Mouse (Mus musculus) myocyte (in vitro differentiated cells): ENCODE measurements around the gene Dysf. TPM values are rescaled to one million over a fixed set of nuclear protein-coding genes. Genes with fewer than 3 reads are reported as not detected.

Source experiments
- H3K27me3 ChIP-seq: one replicate; pipeline ENCODE4 v1.6.1; 2011; ENCODE audit not compliant: control insufficient read depth, insufficient read depth, insufficient read length
- H3K36me3 ChIP-seq: one replicate; pipeline ENCODE4 v1.6.1; 2011; ENCODE audit not compliant: control insufficient read depth, insufficient read depth
- H3K4me2 ChIP-seq: one replicate; pipeline ENCODE4 v1.6.1; 2011; ENCODE audit warnings: low read depth, control low read depth
- H3K4me3 ChIP-seq: one replicate; pipeline ENCODE4 v1.5.1; 2011; ENCODE audit warnings: mild to moderate bottlenecking, control low read depth, moderate library complexity
- H3K79me2 ChIP-seq: one replicate; pipeline ENCODE4 v1.6.1; 2011; ENCODE audit not compliant: control insufficient read depth, insufficient read depth
- H3ac ChIP-seq: one replicate; pipeline ENCODE4 v1.6.1; 2011; ENCODE audit not compliant: control insufficient read depth, insufficient read length
- CEBPB ChIP-seq: IDR thresholded peaks from 2 replicates; pipeline ENCODE4 v1.6.1; 2011; ENCODE audit warnings: mild to moderate bottlenecking, moderate library complexity; ENCODE audit not compliant: poor library complexity, insufficient read depth, severe bottlenecking
- E2F4 ChIP-seq: IDR thresholded peaks from one replicate; pipeline ENCODE4 v1.6.1; 2011; ENCODE audit warnings: mild to moderate bottlenecking, control low read depth, moderate library complexity; ENCODE audit not compliant: insufficient read depth
- MAX ChIP-seq: IDR thresholded peaks from one replicate; pipeline ENCODE4 v1.6.1; 2011; ENCODE audit warnings: low read depth, mild to moderate bottlenecking, control low read depth
- MYOD1 ChIP-seq, 3 experiments: IDR thresholded peaks; one replicate each; pipeline ENCODE4 v1.6.1; 2011; ENCODE audit warnings: control low read depth in 2 of 3, low read depth in 2 of 3, mild to moderate bottlenecking in 2 of 3, moderate library complexity in 1 of 3; ENCODE audit not compliant: insufficient read length in 2 of 3, control insufficient read depth in 1 of 3
- MYOG ChIP-seq, 3 experiments: IDR thresholded peaks; one replicate each; pipeline ENCODE4 v1.6.1; 2011; ENCODE audit warnings: control low read depth in 2 of 3, low read depth in 2 of 3, mild to moderate bottlenecking in 2 of 3; ENCODE audit not compliant: insufficient read length in 2 of 3, control insufficient read depth in 1 of 3, insufficient read depth in 1 of 3
- POLR2A ChIP-seq: IDR thresholded peaks from one replicate; pipeline ENCODE4 v1.6.1; 2011; ENCODE audit warnings: low read depth, mild to moderate bottlenecking, control low read depth, moderate library complexity; ENCODE audit not compliant: insufficient read length
- POLR2AphosphoS2 ChIP-seq: IDR thresholded peaks from one replicate; pipeline ENCODE4 v1.6.1; 2011; ENCODE audit warnings: low read depth, control low read depth; ENCODE audit not compliant: insufficient read length
- REST ChIP-seq: IDR thresholded peaks from one replicate; pipeline ENCODE4 v1.6.1; 2011; ENCODE audit warnings: mild to moderate bottlenecking, control low read depth, moderate library complexity; ENCODE audit not compliant: insufficient read depth, insufficient read length
- SRF ChIP-seq: IDR thresholded peaks from one replicate; pipeline ENCODE4 v1.6.1; 2011; ENCODE audit warnings: low read depth; ENCODE audit not compliant: control insufficient read depth, insufficient read length
- TCF12 ChIP-seq: IDR thresholded peaks from one replicate; pipeline ENCODE4 v1.6.1; 2011; ENCODE audit warnings: mild to moderate bottlenecking, control low read depth; ENCODE audit not compliant: poor library complexity, insufficient read depth, severe bottlenecking
- TCF3 ChIP-seq: IDR thresholded peaks from one replicate; pipeline ENCODE4 v1.6.1; 2011; ENCODE audit warnings: low read depth, control low read depth; ENCODE audit not compliant: insufficient read length
- USF1 ChIP-seq: IDR thresholded peaks from one replicate; pipeline ENCODE4 v1.6.1; 2011; ENCODE audit warnings: low read depth, mild to moderate bottlenecking, control low read depth, moderate library complexity
- polyA plus RNA-seq: library from polyadenylated mRNA; unstranded; fragments of >200 nt; fragmentation: generic; extraction: Trizol; gene quantifications from one replicate; pipeline ENCODE4 v1.2.1, GENCODE M21; 2012; ENCODE audit warnings: missing spikeins

Dysf gene
- polyA plus RNA-seq, 1 experiment, result 35.5 TPM

DNA sequence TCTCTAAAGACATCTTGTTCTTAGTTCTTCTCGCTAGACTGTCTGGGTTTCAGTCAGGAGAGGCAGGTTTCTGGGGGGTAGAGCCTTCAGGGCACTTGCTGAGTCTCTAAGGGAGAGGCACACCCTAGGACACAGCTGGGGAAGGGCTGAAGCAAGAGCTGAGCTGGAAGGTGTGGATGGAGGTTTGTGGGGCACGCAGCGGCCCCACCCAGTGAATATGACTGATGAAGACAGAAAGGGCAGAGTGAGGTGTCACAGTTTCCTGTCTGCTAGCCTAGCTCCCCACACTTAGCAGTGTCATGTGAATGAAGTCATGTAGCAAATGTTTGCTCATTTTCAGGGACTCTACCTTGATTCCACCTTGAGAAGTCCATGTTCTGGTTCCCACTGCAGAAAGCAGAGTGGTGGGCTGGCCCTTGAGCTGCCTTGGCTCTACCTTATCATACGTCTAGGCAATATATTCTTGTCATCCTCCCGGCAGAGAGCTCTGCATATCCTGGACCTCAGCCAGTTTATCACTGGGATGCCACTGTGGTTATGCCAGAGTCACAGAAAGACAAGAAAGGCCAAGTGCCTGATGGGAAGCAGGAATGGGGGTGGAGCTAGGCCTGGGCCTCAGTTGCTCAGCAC, 170.5 kb downstream of the Dysf start:
- no peak overlapping the region for H3K4me3 ChIP-seq
- no peaks in the 10 kb centered on the region for H3K79me2 ChIP-seq
- H3K27me3 ChIP-seq, result no peaks in the 10 kb centered on the region
- no peaks in the 10 kb centered on the region for H3K36me3 ChIP-seq
- no peak overlapping the region for H3ac ChIP-seq
- TF ChIP-seq REST (no peak), MYOG (IDR thresholded peaks at IDR 0.05; ENCODE audit: control insufficient read depth in 1 of 3, insufficient read depth in 1 of 3, insufficient read length in 2 of 3, low read depth in 2 of 3) (no peak), E2F4 (no peak), USF1 (no peak), MAX (no peak), CEBPB (no peak), MYOD1 (IDR thresholded peaks at IDR 0.05; ENCODE audit: control insufficient read depth in 1 of 3, insufficient read length in 2 of 3, low read depth in 2 of 3) (no peak), TCF12 (no peak)
- H3K4me2 ChIP-seq, result no peak overlapping the region

DNA sequence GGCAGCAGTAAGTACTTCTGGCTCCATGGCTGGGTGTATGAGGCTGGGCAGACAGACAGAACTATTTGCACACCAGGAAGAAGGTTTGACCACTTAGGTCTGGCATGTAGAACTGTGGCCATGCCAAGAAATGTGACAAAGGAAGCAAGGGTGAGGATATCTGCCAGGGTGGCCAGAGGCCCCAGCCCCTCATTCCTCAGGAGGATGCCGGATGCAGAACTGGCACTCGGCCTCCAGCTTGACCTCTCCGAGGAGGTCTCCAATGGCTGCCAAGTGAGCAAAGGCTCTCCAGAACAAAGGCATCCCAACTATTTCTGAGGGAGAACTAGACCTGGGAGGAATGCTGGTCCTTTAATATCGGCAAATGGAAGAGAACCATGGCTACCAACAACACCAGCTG, 173.1 kb downstream of the Dysf start:
- Histone ChIP-seq H3K36me3 (no peaks in the 10 kb centered on the region), H3K4me3 (no peak overlapping the region), H3K79me2 (no peaks in the 10 kb centered on the region), H3K4me2 (no peak overlapping the region), H3K27me3 (no peaks in the 10 kb centered on the region), H3ac (no peak overlapping the region)
- no peak for TF ChIP-seq USF1
- no peak for TF ChIP-seq E2F4
- TF ChIP-seq POLR2AphosphoS2, result no peak
- TF ChIP-seq MAX, result no peak
- TF ChIP-seq MYOD1 (IDR thresholded peaks at IDR 0.05; ENCODE audit: control insufficient read depth in 1 of 3, insufficient read length in 2 of 3, low read depth in 2 of 3), result no peak
- TF ChIP-seq TCF3, result no peak
- no peak for TF ChIP-seq TCF12
- TF ChIP-seq POLR2A, result no peak
- TF ChIP-seq CEBPB, result no peak
- TF ChIP-seq REST, result no peak
- TF ChIP-seq SRF, result no peak
- TF ChIP-seq MYOG (IDR thresholded peaks at IDR 0.05; ENCODE audit: control insufficient read depth in 1 of 3, insufficient read depth in 1 of 3, insufficient read length in 2 of 3, low read depth in 2 of 3), result no peak

DNA sequence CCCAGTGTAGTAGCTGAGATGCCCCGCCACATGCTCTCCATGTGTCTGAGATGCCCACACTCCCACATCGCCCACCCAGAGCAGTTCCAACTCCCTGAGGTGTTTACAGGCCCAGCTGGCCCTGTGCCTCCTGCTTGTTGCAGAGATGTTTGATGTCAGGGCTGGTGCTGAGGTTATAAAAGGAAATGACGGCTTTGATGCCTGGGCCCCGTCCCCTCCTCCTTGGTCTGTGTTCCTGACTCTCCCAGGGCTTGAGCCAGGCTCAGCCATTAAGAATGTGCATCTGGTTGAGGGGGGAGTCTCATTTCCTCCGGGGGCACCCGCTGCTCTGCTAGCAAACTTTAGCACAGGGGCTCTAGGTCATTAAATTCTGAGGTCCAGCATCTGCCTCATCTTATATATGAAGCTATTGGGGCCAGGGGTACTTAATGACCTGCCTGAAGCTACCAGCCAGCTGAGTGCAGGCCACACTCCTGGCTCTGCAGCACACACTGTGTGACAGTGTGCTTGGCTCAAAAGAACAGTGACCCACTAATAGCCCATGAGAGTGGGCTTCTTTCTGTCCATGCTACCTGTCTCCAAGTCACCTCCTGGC, 183.4 kb downstream of the Dysf start:
- no peak overlapping the region for H3ac ChIP-seq

DNA sequence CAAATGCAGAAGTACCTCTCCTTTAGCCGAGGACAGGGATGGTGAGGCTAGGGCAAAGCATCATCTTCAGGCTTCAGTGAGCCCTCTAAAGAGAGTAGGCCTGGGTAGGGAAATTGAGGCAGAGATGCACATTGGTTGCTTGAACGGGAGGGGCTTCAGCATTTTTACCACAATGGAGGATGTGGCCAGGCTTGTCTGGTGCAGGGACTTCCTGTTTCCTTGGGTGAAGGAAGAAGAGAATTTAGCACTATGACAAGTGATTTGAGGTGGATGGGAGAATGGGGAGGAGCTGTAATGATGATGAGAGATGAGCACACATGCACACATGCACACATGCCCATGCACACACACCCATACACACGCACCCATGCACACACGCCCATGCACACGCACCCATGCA, 188.1 kb downstream of the Dysf start:
- Histone ChIP-seq H3K36me3 (peaks cover 5% of the 10 kb centered on the region), H3K27me3 (no peaks in the 10 kb centered on the region), H3K4me3 (no peak overlapping the region), H3K4me2 (no peak overlapping the region), H3ac (no peak overlapping the region), H3K79me2 (no peaks in the 10 kb centered on the region)
- TF ChIP-seq MYOD1 (IDR thresholded peaks at IDR 0.05; ENCODE audit: control insufficient read depth in 1 of 3, insufficient read length in 2 of 3, low read depth in 2 of 3), result no peak
- no peak for TF ChIP-seq REST
- TF ChIP-seq CEBPB, result no peak
- TF ChIP-seq MYOG (IDR thresholded peaks at IDR 0.05; ENCODE audit: control insufficient read depth in 1 of 3, insufficient read depth in 1 of 3, insufficient read length in 2 of 3, low read depth in 2 of 3), result no peak
- no peak for TF ChIP-seq POLR2AphosphoS2
- TF ChIP-seq USF1, result no peak
- no peak for TF ChIP-seq SRF
- TF ChIP-seq MAX, result no peak
- TF ChIP-seq POLR2A, result no peak
- TF ChIP-seq TCF3, result no peak
- TF ChIP-seq E2F4, result no peak
- no peak for TF ChIP-seq TCF12

More for the DNA sequence above, 183.4 kb downstream of the Dysf start:
- no peak for TF ChIP-seq SRF
- peak in 1 of 3 experiments; percentile 28 for TF ChIP-seq MYOD1 (IDR thresholded peaks at IDR 0.05; ENCODE audit: control insufficient read depth in 1 of 3, insufficient read length in 2 of 3, low read depth in 2 of 3)
- Histone ChIP-seq H3K79me2 (no peaks in the 10 kb centered on the region), H3K4me2 (no peak overlapping the region), H3K4me3 (no peak overlapping the region), H3K36me3 (no peaks in the 10 kb centered on the region), H3K27me3 (no peaks in the 10 kb centered on the region)

- TF ChIP-seq CEBPB, result no peak
- TF ChIP-seq E2F4, result no peak
- no peak for TF ChIP-seq POLR2AphosphoS2
- no peak for TF ChIP-seq TCF3
- no peak for TF ChIP-seq REST
- no peak for TF ChIP-seq SRF
- no peak for TF ChIP-seq POLR2A
- TF ChIP-seq MAX, result no peak
- no peak for TF ChIP-seq MYOG (IDR thresholded peaks at IDR 0.05; ENCODE audit: control insufficient read depth in 1 of 3, insufficient read depth in 1 of 3, insufficient read length in 2 of 3, low read depth in 2 of 3)
- TF ChIP-seq MYOD1 (IDR thresholded peaks at IDR 0.05; ENCODE audit: control insufficient read depth in 1 of 3, insufficient read length in 2 of 3, low read depth in 2 of 3), result no peak
- no peak for TF ChIP-seq TCF12
- TF ChIP-seq USF1, result no peak
- no peak overlapping the region for H3K4me2 ChIP-seq
- no peaks in the 10 kb centered on the region for H3K79me2 ChIP-seq
- no peak overlapping the region for H3ac ChIP-seq
- peaks cover 5% of the 10 kb centered on the region for H3K36me3 ChIP-seq
- H3K4me3 ChIP-seq, result no peak overlapping the region
- H3K27me3 ChIP-seq, result no peaks in the 10 kb centered on the region
Measured at GRCm38 (mm10) chr6:84197811-84198213, 189.4 kb downstream of the Dysf start.
